Mouse (Mus musculus): Measurements from ENCODE around the gene Gm14399. TPM values are rescaled to one million over a fixed set of nuclear protein-coding genes. Genes with fewer than 3 reads are reported as not detected.
"Not testable (repeated sequence)": the region's sequence is repeated elsewhere in the genome, so short reads cannot be mapped to it uniquely, and the experiment has no call there.

Gene Gm14399
- 10 to 100 TPM; 23.3 to 25.3 TPM for total RNA-seq (2021)

DNA sequence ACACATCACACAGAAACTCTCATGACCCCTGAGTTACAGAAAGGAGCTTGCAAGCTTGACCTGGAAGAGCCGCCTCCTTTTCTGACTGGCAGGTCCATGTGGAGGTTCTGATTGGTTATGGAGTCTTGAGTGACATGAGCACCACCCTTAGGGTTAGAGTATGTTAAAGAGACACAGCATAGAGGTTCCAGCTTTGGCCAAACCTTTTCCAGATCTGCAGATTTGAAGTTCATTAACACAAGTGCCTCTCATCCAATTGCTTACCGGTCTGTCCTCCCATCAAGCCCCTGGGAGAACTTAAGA is at the start of gene Gm14399:
TSS of gene Gm14399 (minus strand) at position 20 of the 303 bp plus-strand sequence.
- DNase-seq = not testable (repeated sequence)

DNA sequence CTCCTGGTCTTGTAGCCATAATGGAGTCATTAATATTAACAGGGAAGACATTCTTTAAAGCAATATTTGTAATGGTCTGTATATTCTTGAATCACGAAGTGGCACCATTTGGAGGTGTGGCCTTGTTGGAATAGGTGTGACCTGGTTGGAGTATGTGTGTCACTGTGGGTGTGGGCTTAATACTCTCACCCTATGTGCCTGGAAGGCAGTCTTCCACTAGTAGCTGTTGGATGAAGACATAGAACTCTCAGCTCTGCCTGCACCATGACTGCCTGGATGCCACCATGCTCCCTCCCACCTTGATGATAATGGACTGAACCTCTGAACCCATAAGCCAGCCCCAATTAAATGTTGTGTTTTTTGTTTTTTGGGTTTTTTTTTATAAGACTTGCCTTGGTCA is 37.2 kb upstream of the Gm14399 start:
- DNase-seq = not testable (repeated sequence)

DNA sequence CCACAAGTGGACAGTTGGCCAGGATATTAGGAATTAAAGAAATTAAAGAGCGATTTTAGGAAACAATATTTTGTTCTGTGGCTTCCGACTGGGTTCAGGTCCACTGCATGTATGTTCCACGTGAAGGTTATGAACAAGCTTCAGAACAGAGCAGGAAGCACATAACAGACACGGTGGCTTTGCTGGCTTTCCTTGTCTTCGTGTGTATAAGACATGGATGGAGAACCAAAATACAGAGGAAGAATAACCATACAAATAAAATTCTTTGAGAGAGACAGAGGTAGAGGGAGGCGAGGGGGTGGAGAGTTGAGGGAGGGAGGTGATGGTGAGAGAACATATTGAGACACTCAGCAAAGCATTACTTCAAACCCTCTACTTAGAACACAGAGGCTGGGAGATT is 34.5 kb upstream of the Gm14399 start:
- no peak for DNase-seq

DNA sequence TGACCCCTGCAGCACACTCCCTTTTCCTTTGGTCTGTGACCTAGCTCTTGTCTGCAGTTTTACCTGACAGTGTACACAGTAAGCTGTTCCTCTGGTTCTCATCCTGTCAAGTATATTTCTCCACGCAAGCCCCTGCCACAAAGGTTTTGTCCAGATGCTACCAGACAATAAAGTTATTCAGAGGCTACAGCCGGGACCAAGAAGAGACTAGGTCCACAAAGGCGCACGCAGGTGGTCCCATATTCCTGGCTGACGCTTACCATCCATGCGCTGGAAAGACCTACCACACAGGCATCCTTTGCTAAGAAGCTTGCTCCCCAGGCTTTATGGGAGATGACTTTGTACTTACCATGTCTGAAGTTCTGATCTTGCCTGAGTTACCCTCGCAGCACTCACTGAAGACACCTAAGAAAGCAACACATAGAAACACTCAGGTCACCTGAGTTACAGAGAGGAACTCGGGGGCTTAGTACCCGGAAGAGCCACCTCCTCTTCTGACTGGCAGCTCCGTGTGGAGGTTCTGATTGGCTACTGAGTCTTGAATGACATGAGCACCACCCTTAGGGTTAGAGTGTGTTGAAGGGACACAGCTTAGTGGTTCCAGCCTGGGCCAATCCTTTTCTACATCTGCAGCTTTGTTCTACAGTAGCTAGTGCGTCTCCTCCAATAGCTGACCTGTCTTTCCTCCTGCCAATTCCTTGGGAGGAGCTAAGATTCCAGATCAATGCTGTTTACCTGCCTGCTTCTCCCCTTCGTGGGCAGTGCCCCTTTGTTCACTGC is 33.8 kb upstream of the Gm14399 start, which contains the start of gene Gm14443:
TSS of gene Gm14443 (minus strand) at position 471 of the 780 bp plus-strand sequence.
- not testable (repeated sequence) for DNase-seq

DNA sequence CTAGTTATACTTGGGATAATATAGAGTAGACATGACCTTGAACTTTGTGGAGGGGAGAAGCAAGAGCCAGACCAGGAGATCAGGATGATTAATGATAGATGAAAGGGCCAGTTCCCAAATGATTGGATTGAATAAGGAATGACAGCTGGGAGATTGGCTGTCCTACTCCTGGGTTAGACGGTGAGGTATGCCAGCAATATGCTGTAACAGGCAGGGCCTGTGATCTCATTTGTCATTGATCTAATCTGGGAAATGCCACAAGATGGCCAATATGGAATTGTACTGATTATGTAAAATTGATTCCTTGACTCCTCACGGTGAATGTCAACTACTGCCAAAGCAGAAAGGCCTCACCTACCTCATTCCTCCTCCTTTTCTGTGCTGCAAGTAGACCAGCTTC is 32.2 kb upstream of the Gm14399 start:
- not testable (repeated sequence) for DNase-seq

- not testable (repeated sequence) for DNase-seq
These were observed 31.2 kb upstream of the Gm14399 start for GRCm38 (mm10) chr2:175172906-175173595.

GRCm38 (mm10) chr2:175172123-175172522 is 30.3 kb upstream of the Gm14399 start:
- DNase-seq = no peak

- DNase-seq = not testable (repeated sequence)
These were observed 25.1 kb upstream of the Gm14399 start for GRCm38 (mm10) chr2:175166870-175167269.

GRCm38 (mm10) chr2:175165110-175165509 is 23.3 kb upstream of the Gm14399 start:
- not testable (repeated sequence) for DNase-seq

- not testable (repeated sequence) for DNase-seq
These were observed 19.6 kb upstream of the Gm14399 start for GRCm38 (mm10) chr2:175161438-175161837.

GRCm38 (mm10) chr2:175158642-175159041 is 16.8 kb upstream of the Gm14399 start:
- no peak for DNase-seq

- no peak for DNase-seq
These were observed 14.9 kb upstream of the Gm14399 start for GRCm38 (mm10) chr2:175156696-175157095.

DNA sequence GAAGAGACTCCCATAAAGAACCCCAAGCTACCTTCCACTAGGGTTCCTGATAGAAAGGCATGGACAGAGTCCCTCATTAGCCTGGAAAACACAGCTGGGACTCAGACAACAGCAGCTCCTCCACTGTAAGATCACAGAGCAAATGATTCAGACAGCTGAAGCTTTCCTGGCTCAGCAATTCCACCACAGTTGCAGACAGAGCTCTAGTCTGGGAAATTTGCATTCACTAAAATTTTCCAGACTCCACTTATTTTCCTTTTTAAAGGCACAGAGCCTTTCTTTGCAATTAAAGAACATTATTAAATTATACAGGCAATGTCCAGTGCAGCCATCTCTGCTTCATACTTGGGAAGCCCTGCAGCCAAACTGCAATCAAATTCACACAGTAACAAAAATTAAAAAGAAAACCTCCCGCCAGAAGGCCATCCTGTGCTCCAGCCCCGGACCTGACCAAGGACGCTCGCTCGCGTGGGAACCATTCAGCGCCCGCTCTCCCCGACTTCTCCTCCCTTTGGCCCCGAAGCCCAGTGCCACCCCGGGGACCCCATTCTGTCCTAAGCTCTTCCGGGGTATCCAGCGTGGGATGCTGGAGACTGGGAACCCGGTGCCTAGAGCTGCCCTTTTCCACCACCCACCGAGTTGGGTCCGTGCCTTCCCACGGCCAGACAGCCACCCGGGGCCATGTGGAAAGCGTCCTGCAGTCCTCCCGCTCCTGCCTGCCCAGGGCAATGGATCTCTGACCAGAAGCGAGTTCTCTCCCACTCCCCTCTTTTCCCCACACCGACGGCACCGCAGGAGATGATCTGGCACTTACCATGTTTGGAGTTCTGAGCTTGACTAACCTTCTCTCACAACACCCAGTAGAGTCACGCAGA is 457 bp downstream of the Gm14399 start:
- peak; percentile 20 to 31 for DNase-seq

DNA sequence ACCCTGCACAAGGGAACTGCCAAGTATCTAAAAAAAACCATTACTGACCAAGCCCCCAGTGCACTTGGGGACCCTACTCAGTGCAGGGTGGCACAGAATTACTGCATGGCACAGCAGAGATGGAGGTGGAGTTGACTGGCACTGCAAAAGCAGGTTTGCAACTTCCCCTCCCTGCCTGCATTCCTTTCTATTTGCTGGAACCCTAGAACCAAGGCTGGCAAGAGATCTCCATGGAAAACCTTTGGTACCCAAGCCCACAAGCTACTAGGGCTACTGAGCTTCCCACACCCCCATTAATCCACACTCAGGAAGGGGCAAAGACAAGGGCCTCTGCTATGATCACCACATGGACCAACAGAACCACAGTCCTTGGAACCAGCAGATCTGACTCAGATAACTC is 1.2 kb downstream of the Gm14399 start:
- DNase-seq = not testable (repeated sequence)

Other genes starting within 250 kb of the Gm14399 start
- 1 to 10 TPM; 1.0 to 1.4 TPM for gene Gm14444, start 131.8 kb downstream of the Gm14399 start, total RNA-seq (2021)
- under 1 TPM in 1 of 2 experiments, not detected in 1; 0.77 TPM for gene Gm14393, start 74.2 kb downstream of the Gm14399 start, total RNA-seq (2021)
- gene Gm14443, start 33.9 kb upstream of the Gm14399 start, total RNA-seq (2021) = 1 to 10 TPM; 5.9 to 8.9 TPM
- 100 to 1,000 TPM in 1 of 2 experiments, 10 to 100 TPM in 1; 83.2 to 101 TPM for gene Gm14391, start 64.9 kb upstream of the Gm14399 start, total RNA-seq (2021)
- gene Gm14440, start 133.1 kb upstream of the Gm14399 start, total RNA-seq (2021) = 10 to 100 TPM in 1 of 2 experiments, 1 to 10 TPM in 1; 6.4 to 13.7 TPM
- 10 to 100 TPM; 68.5 to 75.3 TPM for gene Gm4631, start 196.2 kb upstream of the Gm14399 start, total RNA-seq (2021)
- gene Zfp968, start 230.4 kb upstream of the Gm14399 start, total RNA-seq (2021) = 1 to 10 TPM; 7.1 to 7.8 TPM